In the genomic region with DNA sequence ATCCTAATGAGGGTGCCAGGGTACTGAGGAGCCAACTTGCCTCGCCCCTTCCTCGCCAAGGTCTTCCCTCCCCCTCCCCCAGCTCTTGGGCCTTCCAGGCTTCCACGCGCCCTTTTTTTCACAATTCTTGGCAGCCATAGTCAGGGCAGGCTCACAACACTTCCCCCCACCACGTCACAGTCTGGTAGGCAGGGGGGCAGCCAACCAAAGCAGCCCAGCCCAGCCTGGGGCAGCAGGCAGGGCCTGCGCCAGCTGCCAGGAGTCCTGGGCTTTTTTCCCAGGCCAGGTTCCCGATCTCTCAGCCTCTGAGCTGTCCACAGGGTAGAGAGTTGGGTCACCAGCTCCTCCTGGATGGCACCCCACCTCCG, we compare ENCODE assay signal across 9 mouse cellular contexts. TPM values are rescaled to one million over a fixed set of nuclear protein-coding genes. Genes with fewer than 3 reads are reported as not detected.
A peak's percentile ranks its signal among the peaks of the same experiment; 100 is the strongest.
DNase-seq lines count a peak whose midpoint lies in the region; ATAC-seq and TF ChIP-seq lines count a peak whose summit lies in the region.
"Had no signal": no experiment of that assay in that cellular context is flagged by ENCODE, and none has a peak within 500 bp of the region (broad histone marks: within the 10 kb centered on the region; RNA-seq: fewer than 3 reads in every experiment).

No protein-coding gene starts in this region.

- H3K4me3 ChIP-seq in midbrain, embryonic 14.5 days (replicated peaks; ENCODE audit: low read depth, low read length) = peak overlapping the region; percentile 38
- H3K4me3 ChIP-seq in thymus, adult 2 months (ENCODE audit: control insufficient read depth, insufficient read depth, low read length) = no peak overlapping the region

- H3K9me3 ChIP-seq in midbrain, embryonic 14.5 days (ENCODE audit: control insufficient read depth, low read length) = peaks cover 9% of the 10 kb centered on the region

- DNase-seq in ovary, adult 18-20 months (ENCODE audit: low spot score) = peak; percentile 50
- DNase-seq in ovary, postnatal 14 days (ENCODE audit: low spot score) = no peak
- DNase-seq in cerebellum, postnatal 36 days = peak; percentile 59 to 71
- DNase-seq in heart, postnatal 10 days = peak; percentile 28 to 34
- DNase-seq in kidney, postnatal 4 days = peak; percentile 80 to 88
- DNase-seq in midbrain, embryonic 14.5 days = peak; percentile 87
- no peak for DNase-seq in thymus, adult 2 months
- DNase-seq in urinary bladder, postnatal 4 days (ENCODE audit: low spot score in 2 of 2) = no peak

- TF ChIP-seq CTCF in thymus, adult 2 months (IDR thresholded peaks at IDR 0.05; ENCODE audit: borderline replicate concordance, control insufficient read depth, extremely low read depth, insufficient read depth, low read length, poor library complexity) = no peak

- intact Hi-C loops in heart, postnatal 10 days (cut with DNase I) = no loop called here

- peak overlapping the region; percentile 78 for H3K4me2 ChIP-seq in midbrain, embryonic 14.5 days (ENCODE audit: low read length)

- peak; percentile 68 for ATAC-seq in midbrain, embryonic 14.5 days (ENCODE audit: low FRiP score, low TSS enrichment)

- peak overlapping the region; percentile 97 for H3K27ac ChIP-seq in midbrain, embryonic 14.5 days (replicated peaks; ENCODE audit: low read depth, low read length)
- H3K27ac ChIP-seq in thymus, adult 2 months (ENCODE audit: control insufficient read depth, insufficient read depth, low read length) = no peak overlapping the region

- peak overlapping the region; percentile 75 for H3K9ac ChIP-seq in midbrain, embryonic 14.5 days (replicated peaks; ENCODE audit: low read length)

- H3K27me3 ChIP-seq in midbrain, embryonic 14.5 days (ENCODE audit: control insufficient read depth, insufficient read depth, low read length) = no peaks in the 10 kb centered on the region
- H3K27me3 ChIP-seq in thymus, adult 2 months (ENCODE audit: control insufficient read depth, insufficient read depth, low read length) = no peaks in the 10 kb centered on the region

- H3K36me3 ChIP-seq in midbrain, embryonic 14.5 days (ENCODE audit: control insufficient read depth, insufficient read depth, low read length) = peaks cover 44% of the 10 kb centered on the region
- no peaks in the 10 kb centered on the region for H3K36me3 ChIP-seq in thymus, adult 2 months (ENCODE audit: control insufficient read depth, insufficient read depth, low read length)

- WGBS in midbrain, embryonic 14.5 days = 9% methylated on average over 8 of the region's 8 CpGs
- 87% methylated on average over 8 of the region's 8 CpGs for WGBS in thymus, adult 2 months

- no peak for TF ChIP-seq POLR2A in thymus, adult 2 months (IDR thresholded peaks at IDR 0.05; ENCODE audit: control insufficient read depth, extremely low read depth, insufficient read depth, low read length, poor library complexity)

- H3K4me1 ChIP-seq in midbrain, embryonic 14.5 days (ENCODE audit: control insufficient read depth, insufficient read depth, low read length) = peaks cover 49% of the 10 kb centered on the region
- H3K4me1 ChIP-seq in thymus, adult 2 months (replicated peaks; ENCODE audit: control insufficient read depth, insufficient read depth, low read length) = peaks cover 6% of the 10 kb centered on the region

RNA-seq across cellular contexts. Expression of a gene that starts 3.6 kb away (rescaled TPM):
- total RNA-seq in heart, postnatal 10 days (2021) = 1 to 10 TPM; 7.4 to 7.6 TPM
- polyA plus RNA-seq in midbrain, embryonic 14.5 days (2014; fragmentation: Nextera tagmentation; extraction: Ambion mirVana) = 49.5 and 59.4 TPM in 2 replicates
- polyA plus RNA-seq in thymus, adult 2 months (2012; rRNA removed) = 28.2 and 37.6 TPM in 2 replicates

RNA-seq across cellular contexts. Expression of a gene that starts 28.1 kb away (rescaled TPM):
- 1 to 10 TPM; 2.9 to 4.1 TPM for total RNA-seq in heart, postnatal 10 days (2021)
- 7.4 and 12.4 TPM in 2 replicates for polyA plus RNA-seq in midbrain, embryonic 14.5 days (2014; fragmentation: Nextera tagmentation; extraction: Ambion mirVana)
- 27.9 and 29.9 TPM in 2 replicates for polyA plus RNA-seq in thymus, adult 2 months (2012; rRNA removed)

RNA-seq across cellular contexts. Expression of a gene that starts 33.3 kb away (rescaled TPM):
- total RNA-seq in heart, postnatal 10 days (2021) = 10 to 100 TPM; 97.1 to 97.8 TPM
- polyA plus RNA-seq in midbrain, embryonic 14.5 days (2014; fragmentation: Nextera tagmentation; extraction: Ambion mirVana) = 205 and 217 TPM in 2 replicates
- 45.7 and 46.5 TPM in 2 replicates for polyA plus RNA-seq in thymus, adult 2 months (2012; rRNA removed)

RNA-seq across cellular contexts. Expression of a gene that starts 47.0 kb away (rescaled TPM):
- total RNA-seq in heart, postnatal 10 days (2021) = 10 to 100 TPM; 18.1 to 41.9 TPM
- polyA plus RNA-seq in midbrain, embryonic 14.5 days (2014; fragmentation: Nextera tagmentation; extraction: Ambion mirVana) = not detected in 2 replicates
- 8.3 and 16.6 TPM in 2 replicates for polyA plus RNA-seq in thymus, adult 2 months (2012; rRNA removed)
- total RNA-seq: hematopoietic stem cell, adult 5-6 weeks had no signal

Comparison
In these comparisons a context has a peak if more than half of its experiments do, and no peak if none do; other contexts are left out.
1. DNase-seq: peak in ovary, adult 18-20 months (single experiment), cerebellum, postnatal 36 days (2 of 2), heart, postnatal 10 days (2 of 2), kidney, postnatal 4 days (2 of 2) and midbrain, embryonic 14.5 days (single experiment); none in ovary, postnatal 14 days (single experiment), thymus, adult 2 months (single experiment) and urinary bladder, postnatal 4 days (0 of 2).